Mouse (Mus musculus) embryonic facial prominence, embryonic 10.5 days (tissue): Measurements from ENCODE around the gene Ddx25. TPM values are rescaled to one million over a fixed set of nuclear protein-coding genes. Genes with fewer than 3 reads are reported as not detected.

Experiments used
- DNase-seq: peaks from one replicate; pipeline ENCODE4 v3.0.0-alpha.2; 2017; ENCODE audit warnings: low spot score
- H3K27ac ChIP-seq: fragments of 300-500 bp; sonication (generic); replicated peaks from 2 replicates; pipeline ENCODE4 v1.5.1; 2016; ENCODE audit warnings: mild to moderate bottlenecking
- H3K27me3 ChIP-seq: fragments of 300-500 bp; sonication (generic); replicated peaks from 2 replicates; pipeline ENCODE4 v1.6.1; 2016; ENCODE audit warnings: low read depth, mild to moderate bottlenecking; ENCODE audit not compliant: poor library complexity, severe bottlenecking
- H3K36me3 ChIP-seq: fragments of 300-500 bp; sonication (generic); replicated peaks from 2 replicates; pipeline ENCODE4 v1.6.1; 2016; ENCODE audit warnings: mild to moderate bottlenecking, moderate library complexity
- H3K4me1 ChIP-seq: fragments of 300-500 bp; sonication (generic); 2 replicates; pipeline ENCODE4 v1.6.1; 2016
- H3K4me3 ChIP-seq: fragments of 300-500 bp; sonication (generic); 2 replicates; pipeline ENCODE4 v1.5.1; 2016; ENCODE audit warnings: mild to moderate bottlenecking, moderate library complexity
- H3K9me3 ChIP-seq: fragments of 300-500 bp; sonication (generic); 2 replicates; pipeline ENCODE4 v1.6.1; 2016; ENCODE audit warnings: mild to moderate bottlenecking
- WGBS: fragments of 180-500 bp; shearing (Covaris S2); methylation state at CpG from one replicate; pipeline ENCODE4 v1.1.7; 2016; 5-methylcytosine and 5-hydroxymethylcytosine counted together
- polyA plus RNA-seq: library from polyadenylated mRNA; unstranded; fragments of >200 nt; fragmentation: Nextera tagmentation; extraction: Ambion mirVana; gene quantifications from 2 replicates; pipeline ENCODE4 v1.2.1, GENCODE M21; 2016

Ddx25 gene
- polyA plus RNA-seq, 1 experiment from 2014 or later, result 6.1 TPM

- Histone ChIP-seq H3K27ac (peak overlapping the region; percentile 88), H3K36me3 (peaks cover 38% of the 10 kb centered on the region), H3K9me3 (no peaks in the 10 kb centered on the region), H3K4me3 (peak overlapping the region; percentile 75), H3K27me3 (peaks cover 14% of the 10 kb centered on the region), H3K4me1 (peaks cover 21% of the 10 kb centered on the region)
- 2% methylated on average over 31 of the region's 31 CpGs for WGBS
- DNase-seq, result peak; percentile 93
These were observed 922 bp upstream of the Ddx25 start for GRCm38 (mm10) chr9:35559009-35559890.

GRCm38 (mm10) chr9:35556494-35557102, 1.7 kb downstream of the Ddx25 start:
- Histone ChIP-seq H3K9me3 (no peaks in the 10 kb centered on the region), H3K4me1 (peaks cover 21% of the 10 kb centered on the region), H3K4me3 (no peak overlapping the region), H3K36me3 (peaks cover 13% of the 10 kb centered on the region), H3K27me3 (peaks cover 14% of the 10 kb centered on the region), H3K27ac (no peak overlapping the region)
- peak; percentile 2 for DNase-seq
- WGBS, result 79% methylated on average over 12 of the region's 12 CpGs

DNA sequence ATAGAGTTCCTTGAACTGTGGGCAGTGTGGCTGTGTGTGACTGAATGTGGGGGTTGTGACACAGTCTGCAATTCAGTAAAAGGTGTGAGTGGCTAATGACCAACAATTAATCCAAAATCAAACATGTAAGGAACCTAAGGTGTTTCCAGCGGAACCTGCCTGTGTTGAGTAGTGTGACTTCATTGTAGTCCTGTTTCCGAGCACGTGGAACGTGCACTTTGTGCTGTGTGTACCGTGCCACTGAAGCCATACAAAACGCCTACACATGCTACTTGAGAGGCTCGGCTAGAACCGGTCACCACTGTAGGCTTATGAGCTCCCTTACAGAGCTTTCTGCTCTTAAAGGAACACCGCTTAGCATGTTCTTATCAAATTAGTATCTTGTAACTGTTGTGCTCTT, 9.9 kb downstream of the Ddx25 start:
- no peaks in the 10 kb centered on the region; the same call in 1 of the 2 replicates for H3K36me3 ChIP-seq
- WGBS, result 86% methylated on average over 9 of the region's 9 CpGs
- H3K4me1 ChIP-seq, result no peaks in the 10 kb centered on the region
- no peak for DNase-seq
- no peaks in the 10 kb centered on the region for H3K9me3 ChIP-seq
- H3K27ac ChIP-seq, result no peak overlapping the region
- H3K4me3 ChIP-seq, result no peak overlapping the region
- H3K27me3 ChIP-seq, result no peaks in the 10 kb centered on the region

- 86% methylated on average over 9 of the region's 9 CpGs for WGBS
- no peak overlapping the region for H3K4me3 ChIP-seq
- no peak for DNase-seq
These were observed 11.6 kb downstream of the Ddx25 start for GRCm38 (mm10) chr9:35546745-35547144.

DNA sequence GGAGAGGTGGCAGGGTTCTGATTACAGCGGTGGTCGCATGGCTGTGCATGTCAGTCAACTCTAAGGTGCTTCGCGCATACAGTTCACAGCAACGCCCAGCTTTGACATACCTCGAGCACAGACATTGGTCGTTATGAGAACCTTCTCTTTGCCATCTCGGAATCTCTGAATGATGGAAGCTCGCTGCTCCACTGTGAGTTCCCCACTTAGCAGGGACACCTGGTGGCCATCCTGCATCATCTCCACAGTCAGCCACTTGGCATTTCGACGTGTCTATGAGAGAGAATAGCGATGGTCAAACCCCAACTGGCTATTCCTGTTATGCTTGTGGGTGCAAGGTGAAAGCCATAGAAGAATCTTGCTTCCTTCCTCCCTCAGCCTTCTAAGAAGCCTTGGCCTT, 12.6 kb downstream of the Ddx25 start:
- DNase-seq, result peak; percentile 7
- Histone ChIP-seq H3K4me3 (no peak overlapping the region), H3K9me3 (no peaks in the 10 kb centered on the region), H3K27ac (no peak overlapping the region), H3K36me3 (no peaks in the 10 kb centered on the region; the same call in 1 of the 2 replicates), H3K4me1 (0 out of 2 replicates have a peak, but pooled peaks cover 4% of the 10 kb centered on the region), H3K27me3 (no peaks in the 10 kb centered on the region)
- WGBS, result 76% methylated on average over 12 of the region's 12 CpGs

More at GRCm38 (mm10) chr9:35546745-35547144, 11.6 kb downstream of the Ddx25 start:
- H3K27ac ChIP-seq, result no peak overlapping the region
- no peaks in the 10 kb centered on the region; the same call in 1 of the 2 replicates for H3K36me3 ChIP-seq
- no peaks in the 10 kb centered on the region for H3K9me3 ChIP-seq
- H3K27me3 ChIP-seq, result no peaks in the 10 kb centered on the region
- no peaks in the 10 kb centered on the region for H3K4me1 ChIP-seq

DNA sequence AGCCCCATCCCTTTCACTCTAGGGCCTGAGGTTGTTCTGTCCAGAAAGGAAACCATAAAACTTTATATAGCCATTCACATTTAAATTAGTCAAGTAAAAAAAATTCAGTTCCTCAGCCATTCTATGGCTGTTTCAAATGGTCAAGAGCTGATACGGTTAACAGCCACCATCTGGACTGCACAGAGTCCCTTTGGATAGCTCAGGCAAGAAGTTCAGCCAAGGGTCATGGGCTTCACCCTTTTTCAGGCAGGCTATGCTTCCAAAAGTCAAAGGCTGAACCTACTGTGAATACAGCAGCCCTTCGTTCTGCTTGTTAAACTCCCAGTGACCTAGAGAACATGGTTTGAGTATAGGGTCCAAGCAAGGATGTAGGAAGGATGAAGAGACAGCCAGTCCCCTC, 13.7 kb downstream of the Ddx25 start:
- H3K4me3 ChIP-seq, result no peak overlapping the region
- no peaks in the 10 kb centered on the region; the same call in 1 of the 2 replicates for H3K36me3 ChIP-seq
- no peaks in the 10 kb centered on the region for H3K9me3 ChIP-seq
- H3K27ac ChIP-seq, result no peak overlapping the region
- no peaks in the 10 kb centered on the region for H3K27me3 ChIP-seq
- DNase-seq, result no peak
- 0 out of 2 replicates have a peak, but pooled peaks cover 4% of the 10 kb centered on the region for H3K4me1 ChIP-seq
- 73% methylated on average over 2 of the region's 2 CpGs for WGBS

DNA sequence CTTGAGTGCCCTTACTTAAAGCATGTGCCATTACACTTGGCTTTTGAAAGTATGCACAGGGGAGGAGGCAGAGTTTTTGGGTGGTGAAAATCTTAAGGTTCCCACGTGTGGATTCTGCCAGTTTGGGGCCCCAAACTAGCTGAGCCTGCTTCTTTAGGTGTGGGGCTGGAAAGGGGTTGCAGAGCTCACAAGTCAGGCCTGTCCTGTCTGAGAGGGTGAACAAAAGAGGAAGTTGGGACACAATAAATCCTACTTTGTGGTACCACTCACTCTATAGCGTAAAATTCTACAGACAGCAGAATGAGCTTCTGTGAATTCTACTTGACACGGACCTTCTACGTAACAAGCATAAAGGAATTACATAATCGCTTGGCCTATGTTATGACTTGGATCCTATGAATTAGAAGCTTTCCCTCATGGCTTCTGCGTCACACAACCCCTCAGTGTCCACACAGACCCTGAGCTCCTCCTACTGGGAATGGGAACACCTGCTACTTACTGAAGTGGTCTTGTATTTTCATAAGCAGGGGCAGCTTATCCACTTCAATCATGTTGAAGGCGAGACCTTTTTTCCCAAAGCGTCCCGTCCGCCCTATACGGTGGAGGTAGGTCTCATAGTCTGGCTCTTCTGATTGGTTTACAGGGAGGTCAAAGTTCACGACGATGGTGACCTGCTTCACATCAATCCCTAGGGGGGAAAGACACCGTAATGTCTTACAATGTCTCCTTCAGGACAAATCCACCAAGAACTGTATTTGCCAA, 15.0 kb downstream of the Ddx25 start:
- WGBS, result 88% methylated on average over 14 of the region's 14 CpGs
- H3K27ac ChIP-seq, result no peak overlapping the region

DNA sequence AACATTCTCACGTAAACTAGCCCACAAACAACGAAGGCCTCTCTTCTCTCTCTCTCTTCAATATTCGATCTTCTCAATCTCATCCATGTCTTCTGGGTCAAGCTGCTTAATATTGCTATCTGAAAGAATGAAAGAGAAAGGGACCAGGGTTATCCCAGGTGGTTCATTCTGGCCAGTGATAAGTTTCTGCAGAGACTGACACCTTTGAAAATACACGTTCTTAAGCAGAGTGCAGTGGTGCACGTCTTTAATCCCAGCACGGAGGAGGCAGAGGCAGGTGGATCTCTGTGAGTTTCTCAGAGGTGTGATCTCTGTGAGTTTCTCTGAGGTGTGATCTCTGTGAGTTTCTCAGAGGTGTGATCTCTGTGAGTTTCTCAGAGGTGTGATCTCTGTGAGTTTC, 16.4 kb downstream of the Ddx25 start:
- Histone ChIP-seq H3K36me3 (no peaks in the 10 kb centered on the region; the same call in 1 of the 2 replicates), H3K4me3 (no peak overlapping the region), H3K4me1 (peaks cover 20% of the 10 kb centered on the region; the same call in 1 of the 2 replicates), H3K27ac (no peak overlapping the region), H3K9me3 (no peaks in the 10 kb centered on the region), H3K27me3 (no peaks in the 10 kb centered on the region)
- DNase-seq, result no peak
- 76% methylated on average over 6 of the region's 6 CpGs for WGBS

More for the DNA sequence above, 15.0 kb downstream of the Ddx25 start:
- H3K4me3 ChIP-seq, result no peak overlapping the region
- H3K9me3 ChIP-seq, result no peaks in the 10 kb centered on the region
- no peaks in the 10 kb centered on the region for H3K27me3 ChIP-seq
- peaks cover 11% of the 10 kb centered on the region; the same call in 1 of the 2 replicates for H3K4me1 ChIP-seq
- no peak for DNase-seq
- H3K36me3 ChIP-seq, result no peaks in the 10 kb centered on the region; the same call in 1 of the 2 replicates

GRCm38 (mm10) chr9:35541488-35541887, 16.8 kb downstream of the Ddx25 start:
- no peaks in the 10 kb centered on the region; the same call in 1 of the 2 replicates for H3K36me3 ChIP-seq
- DNase-seq, result peak; percentile 87
- H3K9me3 ChIP-seq, result no peaks in the 10 kb centered on the region
- peaks cover 20% of the 10 kb centered on the region; the same call in 1 of the 2 replicates for H3K4me1 ChIP-seq
- no peak overlapping the region for H3K4me3 ChIP-seq
- H3K27me3 ChIP-seq, result no peaks in the 10 kb centered on the region
- 9% methylated on average over 6 of the region's 6 CpGs for WGBS
- no peak overlapping the region for H3K27ac ChIP-seq

- Histone ChIP-seq H3K4me3 (no peak overlapping the region), H3K27me3 (no peaks in the 10 kb centered on the region), H3K4me1 (peaks cover 20% of the 10 kb centered on the region; the same call in 1 of the 2 replicates), H3K36me3 (no peaks in the 10 kb centered on the region; the same call in 1 of the 2 replicates), H3K9me3 (no peaks in the 10 kb centered on the region), H3K27ac (peak overlapping the region; percentile 19; the same call in 1 of the 2 replicates)
- DNase-seq, result no peak
- 81% methylated on average over 5 of the region's 5 CpGs for whole genome bisulfite sequencing
These were observed 17.3 kb downstream of the Ddx25 start for GRCm38 (mm10) chr9:35541024-35541423.

GRCm38 (mm10) chr9:35539001-35539750, 19.2 kb downstream of the Ddx25 start:
- WGBS, result 82% methylated on average over 13 of the region's 13 CpGs
- Histone ChIP-seq H3K4me3 (no peak overlapping the region), H3K4me1 (peaks cover 25% of the 10 kb centered on the region), H3K27me3 (no peaks in the 10 kb centered on the region), H3K27ac (no peak overlapping the region), H3K9me3 (no peaks in the 10 kb centered on the region), H3K36me3 (no peaks in the 10 kb centered on the region)
- DNase-seq, result no peak
